Mouse (Mus musculus) heart, embryonic 13.5 days (tissue): ENCODE results near the gene Hmgb1. TPM values are rescaled to one million over a fixed set of nuclear protein-coding genes. Genes with fewer than 3 reads are reported as not detected.

Experiments used
- ATAC-seq: fragments of 200-750 bp; cut with Nextera tagmentation; 2 replicates; pipeline ENCODE4 v1.8.0; 2017; ENCODE audit warnings: moderate TSS enrichment; ENCODE audit not compliant: insufficient number of reproducible peaks, low FRiP score, low TSS enrichment; ENCODE audit errors: extremely low read depth
- H3K27ac ChIP-seq: fragments of 300-500 bp; sonication (generic); replicated peaks from 2 replicates; pipeline ENCODE4 v1.5.1; 2015; ENCODE audit warnings: moderate library complexity, mild to moderate bottlenecking, inconsistent platforms
- H3K27me3 ChIP-seq: fragments of 300-500 bp; sonication (generic); replicated peaks from 2 replicates; pipeline ENCODE4 v1.6.1; 2015; ENCODE audit warnings: mild to moderate bottlenecking, inconsistent platforms
- H3K36me3 ChIP-seq: fragments of 300-500 bp; sonication (generic); 2 replicates; pipeline ENCODE4 v1.6.1; 2015; ENCODE audit warnings: mild to moderate bottlenecking, inconsistent platforms
- H3K4me1 ChIP-seq: fragments of 300-500 bp; sonication (generic); 2 replicates; pipeline ENCODE4 v1.6.1; 2015; ENCODE audit warnings: inconsistent platforms
- H3K4me2 ChIP-seq: fragments of 300-500 bp; sonication (generic); 2 replicates; pipeline ENCODE4 v1.6.1; 2015; ENCODE audit warnings: inconsistent platforms, mild to moderate bottlenecking, moderate library complexity
- H3K4me3 ChIP-seq: fragments of 300-500 bp; sonication (generic); 2 replicates; pipeline ENCODE4 v1.5.1; 2015; ENCODE audit warnings: moderate library complexity, mild to moderate bottlenecking, inconsistent platforms
- H3K9ac ChIP-seq: fragments of 300-500 bp; sonication (generic); 2 replicates; pipeline ENCODE4 v1.6.1; 2015; ENCODE audit warnings: inconsistent platforms, mild to moderate bottlenecking, moderate library complexity
- H3K9me3 ChIP-seq: fragments of 300-500 bp; sonication (generic); 2 replicates; pipeline ENCODE4 v1.6.1; 2016; ENCODE audit warnings: inconsistent platforms
- WGBS: fragments of 180-500 bp; shearing (Covaris S2); methylation state at CpG from one replicate; pipeline ENCODE4 v1.1.7; 2015; ENCODE audit warnings: mixed read lengths; 5-methylcytosine and 5-hydroxymethylcytosine counted together
- polyA plus RNA-seq: library from polyadenylated mRNA; unstranded; fragments of >200 nt; fragmentation: Nextera tagmentation; extraction: Ambion mirVana; gene quantifications from 2 replicates; pipeline ENCODE4 v1.2.1, GENCODE M21; 2015

Hmgb1 gene
- polyA plus RNA-seq, 1 experiment from 2014 or later = 675 TPM

DNA sequence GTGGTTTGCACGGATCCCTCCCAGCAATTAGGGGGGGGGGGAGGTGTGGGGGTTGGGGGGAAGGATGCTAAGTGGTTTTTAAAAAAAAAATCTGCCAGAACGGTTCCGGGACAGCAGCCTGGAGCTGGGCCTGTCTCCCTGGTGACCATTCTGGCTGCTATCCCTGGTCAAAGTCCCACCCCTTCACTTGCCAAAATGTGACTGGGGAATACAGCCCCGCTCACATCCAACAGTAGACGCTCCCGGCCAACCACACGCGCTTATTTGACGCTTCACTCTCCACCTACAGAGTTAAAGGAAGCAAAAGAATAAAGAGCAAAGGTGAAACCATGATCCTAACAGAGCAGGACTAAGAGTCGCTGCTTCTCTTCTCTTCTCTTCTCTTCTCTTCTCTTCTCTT is 146.6 kb downstream of the Hmgb1 start:
- no peak for ATAC-seq
- H3K9ac ChIP-seq = no peak overlapping the region
- 28% methylated on average over 10 of the region's 10 CpGs for WGBS

DNA sequence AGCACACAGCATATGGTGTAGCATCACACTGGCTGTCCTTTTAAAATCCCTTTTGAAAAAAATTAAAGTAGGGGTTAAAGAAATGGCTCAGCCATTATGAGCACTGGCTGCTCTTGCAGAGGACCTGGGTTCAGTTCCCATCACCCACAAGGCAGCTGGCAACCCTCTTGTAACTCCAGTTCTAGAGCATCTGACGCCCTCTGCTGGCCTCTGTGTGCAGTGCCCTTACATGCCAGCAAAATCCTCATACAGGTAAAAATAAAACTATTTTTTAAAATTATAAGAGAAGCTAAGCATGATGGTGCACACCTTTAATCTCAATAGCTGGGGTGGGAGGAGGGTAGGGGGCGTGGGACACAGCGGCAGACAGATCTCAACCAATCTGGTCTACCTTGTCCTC is 147.4 kb downstream of the Hmgb1 start:
- no peak overlapping the region for H3K9ac ChIP-seq
- peaks cover 4% of the 10 kb centered on the region for H3K4me1 ChIP-seq
- no peak overlapping the region for H3K4me3 ChIP-seq
- ATAC-seq = no peak
- no peak overlapping the region for H3K27ac ChIP-seq
- no peaks in the 10 kb centered on the region for H3K27me3 ChIP-seq
- WGBS = 89% methylated on average over 3 of the region's 3 CpGs
- no peak overlapping the region for H3K4me2 ChIP-seq
- H3K36me3 ChIP-seq = 0 out of 2 replicates have a peak, but pooled peaks cover 4% of the 10 kb centered on the region
- H3K9me3 ChIP-seq = peaks cover 15% of the 10 kb centered on the region

More for the DNA sequence above, 146.6 kb downstream of the Hmgb1 start:
- Histone ChIP-seq H3K4me3 (no peak overlapping the region), H3K4me2 (no peak overlapping the region), H3K4me1 (no peaks in the 10 kb centered on the region), H3K36me3 (0 out of 2 replicates have a peak, but pooled peaks cover 4% of the 10 kb centered on the region), H3K27me3 (no peaks in the 10 kb centered on the region), H3K9me3 (peaks cover 15% of the 10 kb centered on the region), H3K27ac (no peak overlapping the region)

DNA sequence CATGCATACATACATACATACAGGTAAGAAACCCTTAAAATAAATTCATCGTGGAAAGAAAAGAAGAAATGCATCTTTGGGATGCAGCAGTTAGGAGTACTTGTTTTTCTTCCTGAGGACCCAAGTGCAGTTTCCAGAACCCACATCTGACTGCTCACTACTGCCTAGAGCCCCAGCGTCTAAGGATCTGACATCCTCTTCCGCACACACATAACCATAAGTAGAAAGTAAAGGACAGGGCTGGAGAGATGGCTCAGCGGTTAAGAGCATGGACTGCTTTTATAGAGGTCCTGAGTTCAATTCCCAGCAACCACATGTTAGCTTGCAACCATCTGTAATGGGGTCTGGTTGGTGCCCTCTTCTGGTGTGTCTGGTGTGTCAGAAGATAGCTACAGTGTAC is 151.9 kb downstream of the Hmgb1 start:
- 84% methylated on average over 4 of the region's 4 CpGs for WGBS
- Histone ChIP-seq H3K4me2 (no peak overlapping the region), H3K9ac (no peak overlapping the region), H3K36me3 (no peaks in the 10 kb centered on the region), H3K27ac (no peak overlapping the region), H3K27me3 (no peaks in the 10 kb centered on the region), H3K9me3 (peaks cover 6% of the 10 kb centered on the region), H3K4me1 (peaks cover 33% of the 10 kb centered on the region), H3K4me3 (no peak overlapping the region)
- ATAC-seq = no peak

DNA sequence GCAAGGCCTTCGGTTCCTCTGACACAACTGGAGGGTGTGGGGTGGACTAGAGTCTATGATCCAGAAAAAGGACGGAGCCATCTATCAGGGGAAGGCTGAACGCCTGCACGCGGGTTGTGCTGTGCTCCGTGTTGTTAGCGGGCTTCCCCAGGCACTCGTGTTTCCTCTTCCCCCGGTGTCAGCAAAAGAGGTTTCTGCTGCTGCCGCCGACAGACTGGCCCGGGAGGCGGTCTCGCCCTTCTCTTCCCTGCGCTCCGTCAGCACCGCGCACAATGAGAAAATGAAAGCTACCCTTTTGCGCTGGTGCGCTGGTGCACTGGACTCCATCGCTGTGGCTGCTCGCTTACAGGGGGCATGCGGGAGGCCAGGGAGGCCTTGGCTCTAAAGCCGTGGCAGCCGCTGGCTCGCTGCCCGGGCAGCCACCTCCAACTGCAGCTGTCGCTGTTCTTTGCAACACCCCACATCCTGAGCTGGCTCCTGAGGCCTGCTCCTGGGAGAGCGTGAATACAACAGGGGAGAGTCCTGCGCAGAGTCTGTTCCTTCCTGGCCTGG is 153.0 kb downstream of the Hmgb1 start:
- peak overlapping the region; percentile 83 for H3K9ac ChIP-seq
- peaks cover 33% of the 10 kb centered on the region for H3K4me1 ChIP-seq
- no peaks in the 10 kb centered on the region for H3K36me3 ChIP-seq
- ATAC-seq = peak; percentile 59; the same call in 1 of the 2 replicates
- H3K27ac ChIP-seq = peak overlapping the region; percentile 97
- H3K4me2 ChIP-seq = peak overlapping the region; percentile 73
- peaks cover 4% of the 10 kb centered on the region; the same call in 1 of the 2 replicates for H3K9me3 ChIP-seq
- WGBS = 2% methylated on average over 30 of the region's 30 CpGs
- no peaks in the 10 kb centered on the region for H3K27me3 ChIP-seq
- H3K4me3 ChIP-seq = peak overlapping the region; percentile 56

DNA sequence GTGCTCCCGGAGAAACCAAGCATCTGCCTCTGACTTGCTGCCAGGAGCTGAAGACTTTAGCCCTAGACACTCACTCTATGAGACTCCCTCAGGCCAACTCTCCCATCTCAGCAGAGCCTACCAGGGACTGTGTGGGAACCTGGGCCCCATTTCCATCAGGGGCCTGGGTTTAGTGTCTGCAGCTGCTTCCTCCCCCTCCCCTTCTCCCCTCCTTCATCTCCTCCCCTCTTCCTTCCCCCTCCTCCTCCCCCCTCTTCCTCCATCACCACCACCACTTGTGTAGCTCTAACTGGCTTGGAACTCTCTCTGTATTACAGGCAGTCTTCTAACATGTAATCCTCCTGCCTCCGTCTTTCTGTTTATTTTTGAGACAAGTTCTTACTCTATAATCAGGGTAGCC is 154.2 kb downstream of the Hmgb1 start:
- Histone ChIP-seq H3K9me3 (peaks cover 4% of the 10 kb centered on the region; the same call in 1 of the 2 replicates), H3K27ac (peak overlapping the region; percentile 53; the same call in 1 of the 2 replicates), H3K27me3 (no peaks in the 10 kb centered on the region), H3K4me3 (no peak overlapping the region), H3K9ac (no peak overlapping the region), H3K4me1 (peaks cover 33% of the 10 kb centered on the region), H3K36me3 (no peaks in the 10 kb centered on the region), H3K4me2 (no peak overlapping the region)
- 60% methylated on average over 2 of the region's 2 CpGs for WGBS
- ATAC-seq = no peak

DNA sequence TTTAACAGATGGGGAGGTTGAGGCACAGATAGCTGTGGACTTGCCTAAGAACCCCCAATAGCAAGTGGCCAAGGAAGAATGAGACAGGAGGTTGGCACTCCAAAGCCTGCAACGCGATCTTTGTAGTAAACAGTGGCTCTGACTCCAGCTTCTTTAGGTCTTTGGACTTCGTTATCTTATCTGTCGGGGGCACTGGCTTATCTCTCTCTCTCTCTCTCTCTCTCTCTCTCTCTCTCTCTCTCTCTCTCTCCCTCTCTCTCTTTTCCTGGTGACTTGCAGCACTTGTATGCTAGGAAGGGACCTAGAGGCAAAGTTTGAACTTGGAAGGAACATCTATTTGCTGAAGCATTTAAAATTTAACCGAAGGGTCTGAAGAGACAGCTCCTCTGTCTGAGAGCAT is 155.9 kb downstream of the Hmgb1 start:
- WGBS = 23% methylated on average over 5 of the region's 5 CpGs
- no peak overlapping the region; the same call in 1 of the 2 replicates for H3K27ac ChIP-seq

DNA sequence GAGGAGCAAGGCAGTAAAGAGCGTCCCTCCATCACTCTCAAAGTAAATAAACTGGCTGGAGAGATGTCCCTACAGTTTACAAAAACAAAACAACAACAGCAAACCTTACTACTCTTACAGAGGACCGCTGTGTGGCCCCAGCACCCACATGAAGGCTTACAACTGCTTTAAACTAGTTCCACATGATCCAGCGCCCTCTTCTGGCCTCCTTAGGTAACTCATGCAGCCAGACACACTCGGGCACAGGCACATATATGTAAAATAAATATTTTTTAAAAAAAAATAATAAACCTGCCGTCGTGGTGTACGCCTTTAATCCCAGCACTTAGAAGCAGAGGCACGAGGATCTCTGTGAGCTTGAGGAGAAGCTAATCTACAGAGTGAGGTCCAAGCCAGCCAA is 156.9 kb downstream of the Hmgb1 start:
- no peak overlapping the region for H3K4me2 ChIP-seq
- H3K4me3 ChIP-seq = no peak overlapping the region
- H3K9me3 ChIP-seq = peaks cover 4% of the 10 kb centered on the region; the same call in 1 of the 2 replicates
- no peak for ATAC-seq
- H3K27ac ChIP-seq = no peak overlapping the region
- H3K9ac ChIP-seq = no peak overlapping the region
- H3K27me3 ChIP-seq = no peaks in the 10 kb centered on the region
- WGBS = 77% methylated on average over 8 of the region's 8 CpGs
- no peaks in the 10 kb centered on the region for H3K36me3 ChIP-seq
- peaks cover 33% of the 10 kb centered on the region for H3K4me1 ChIP-seq

More for the DNA sequence above, 155.9 kb downstream of the Hmgb1 start:
- no peak overlapping the region for H3K4me2 ChIP-seq
- H3K9me3 ChIP-seq = peaks cover 4% of the 10 kb centered on the region; the same call in 1 of the 2 replicates
- no peak overlapping the region for H3K4me3 ChIP-seq
- H3K4me1 ChIP-seq = peaks cover 33% of the 10 kb centered on the region
- no peaks in the 10 kb centered on the region for H3K27me3 ChIP-seq
- H3K36me3 ChIP-seq = no peaks in the 10 kb centered on the region
- ATAC-seq = no peak
- no peak overlapping the region for H3K9ac ChIP-seq

DNA sequence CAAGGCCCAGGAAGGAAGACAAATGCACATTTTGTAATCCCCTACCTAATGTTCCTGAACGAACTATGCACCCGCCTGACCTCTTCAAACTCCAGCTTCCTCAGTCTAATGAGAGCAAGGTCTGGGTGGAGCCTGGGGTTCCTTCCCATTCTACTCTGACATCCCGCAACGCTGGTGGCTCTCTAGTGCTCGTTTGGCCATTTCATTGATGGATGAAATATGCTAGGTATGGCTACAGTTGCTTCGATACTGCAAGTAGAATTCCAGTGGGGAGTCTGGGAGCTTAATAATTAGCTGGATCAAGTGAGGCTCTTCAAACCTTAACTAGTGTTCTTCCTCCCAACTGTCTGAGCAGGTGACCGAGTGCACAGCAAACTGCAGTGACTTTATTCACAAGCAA is 163.2 kb downstream of the Hmgb1 start:
- Histone ChIP-seq H3K4me1 (peaks cover 25% of the 10 kb centered on the region), H3K9me3 (no peaks in the 10 kb centered on the region), H3K4me3 (0 out of 2 replicates have a peak overlapping the region, but pooled peaks have one; percentile 14), H3K36me3 (no peaks in the 10 kb centered on the region), H3K27ac (no peak overlapping the region), H3K4me2 (peak overlapping the region; percentile 59), H3K9ac (no peak overlapping the region), H3K27me3 (peaks cover 5% of the 10 kb centered on the region; the same call in 1 of the 2 replicates)
- 51% methylated on average over 7 of the region's 7 CpGs for WGBS
- ATAC-seq = no peak

DNA sequence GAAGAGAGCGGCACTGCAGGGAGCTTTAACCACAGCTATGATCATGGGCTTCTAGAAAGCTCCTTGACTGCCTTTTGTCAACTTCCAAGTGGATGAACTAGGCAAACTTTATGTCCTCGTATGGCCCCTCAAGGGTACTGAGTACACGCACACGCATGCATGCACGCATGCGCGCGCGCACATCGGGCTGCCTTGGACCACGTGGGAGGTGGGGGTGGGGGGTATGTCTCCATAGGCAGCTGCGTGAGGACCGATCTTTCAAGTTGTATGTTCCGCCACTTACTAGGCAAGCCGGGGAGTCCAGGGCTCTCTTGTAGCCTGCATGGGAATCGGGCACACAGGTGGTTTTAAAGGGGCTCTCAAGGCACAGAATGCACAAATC is 163.6 kb downstream of the Hmgb1 start:
- H3K9ac ChIP-seq = peak overlapping the region; percentile 38
- peaks cover 5% of the 10 kb centered on the region; the same call in 1 of the 2 replicates for H3K27me3 ChIP-seq
- H3K36me3 ChIP-seq = no peaks in the 10 kb centered on the region
- no peaks in the 10 kb centered on the region for H3K9me3 ChIP-seq
- H3K4me2 ChIP-seq = peak overlapping the region; percentile 59
- no peak overlapping the region for H3K27ac ChIP-seq
- no peak for ATAC-seq
- WGBS = 61% methylated on average over 16 of the region's 16 CpGs
- H3K4me3 ChIP-seq = peak overlapping the region; percentile 14
- peaks cover 29% of the 10 kb centered on the region for H3K4me1 ChIP-seq

DNA sequence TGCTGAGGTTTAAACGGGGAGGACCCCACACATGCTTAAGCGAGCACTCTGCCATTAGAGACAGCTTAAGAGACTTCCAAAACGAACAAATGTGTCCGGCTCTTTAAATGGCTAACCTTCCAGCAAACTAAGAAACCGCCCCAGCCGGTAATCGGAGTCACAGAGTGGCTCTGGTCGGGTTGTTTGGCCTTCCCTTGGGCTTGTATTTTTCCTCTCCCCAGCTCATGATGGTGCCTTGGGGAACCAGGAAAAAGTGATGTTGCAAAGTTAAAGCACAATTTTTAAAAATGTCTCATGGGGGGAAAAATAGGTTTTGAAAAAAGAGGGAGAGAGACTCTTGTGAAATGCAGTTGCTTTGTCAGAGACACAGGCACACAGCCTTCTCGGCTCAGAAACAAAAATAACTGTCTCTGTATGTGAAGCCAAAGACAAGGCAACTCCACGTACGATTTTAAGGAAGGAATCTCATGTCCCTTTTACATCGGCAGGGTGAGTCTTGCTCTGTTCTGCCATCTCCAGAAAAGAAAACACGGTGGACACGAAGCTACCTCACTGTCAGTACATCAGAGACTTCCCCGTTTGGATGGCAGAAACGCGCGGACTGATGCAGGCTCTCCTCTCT is 164.1 kb downstream of the Hmgb1 start:
- Histone ChIP-seq H3K27me3 (peaks cover 5% of the 10 kb centered on the region; the same call in 1 of the 2 replicates), H3K36me3 (no peaks in the 10 kb centered on the region), H3K9me3 (no peaks in the 10 kb centered on the region), H3K4me3 (peak overlapping the region; percentile 14), H3K4me1 (peaks cover 33% of the 10 kb centered on the region), H3K9ac (peak overlapping the region; percentile 38), H3K4me2 (peak overlapping the region; percentile 59), H3K27ac (no peak overlapping the region)
- ATAC-seq = no peak
- WGBS = 42% methylated on average over 18 of the region's 18 CpGs

DNA sequence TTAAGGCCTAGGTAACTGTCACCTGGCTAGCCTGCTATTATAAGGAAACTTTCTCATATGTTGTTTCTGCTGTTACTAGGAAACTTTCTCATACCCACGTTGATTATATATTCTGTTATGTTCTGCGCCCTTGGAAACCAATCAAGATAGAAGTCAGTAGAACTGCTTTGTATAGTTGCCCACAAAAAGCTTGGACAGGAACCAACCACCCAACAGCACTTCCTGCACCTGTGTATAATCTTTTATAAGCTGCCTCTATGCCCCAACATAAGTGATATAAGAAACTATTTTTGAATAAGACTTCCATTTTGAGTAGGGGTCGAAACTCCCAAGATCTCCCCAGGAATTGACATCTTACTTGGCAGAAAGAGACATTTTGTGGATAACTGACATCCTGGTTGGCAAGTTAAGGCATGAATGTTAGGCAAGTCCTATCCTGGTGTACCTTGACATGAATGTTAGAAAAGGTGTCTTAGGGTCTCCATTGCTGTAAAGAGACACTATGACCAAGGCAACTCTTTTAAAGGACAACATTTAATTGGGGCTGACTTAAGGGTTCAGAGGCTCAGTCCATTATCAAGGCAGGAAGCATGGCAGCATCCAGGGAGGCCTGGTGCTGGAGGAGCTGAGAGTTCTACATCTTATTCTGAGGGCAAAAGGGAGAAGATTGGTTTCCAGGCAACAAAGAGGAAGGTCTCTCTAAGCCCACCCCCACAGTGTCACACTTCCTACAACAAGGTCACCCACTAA is 166.4 kb downstream of the Hmgb1 start:
- H3K9ac ChIP-seq = no peak overlapping the region
- 71% methylated on average over 3 of the region's 3 CpGs for WGBS
- H3K27me3 ChIP-seq = peaks cover 5% of the 10 kb centered on the region; the same call in 1 of the 2 replicates
- peaks cover 43% of the 10 kb centered on the region for H3K4me1 ChIP-seq
- ATAC-seq = no peak
- no peak overlapping the region for H3K4me3 ChIP-seq
- no peaks in the 10 kb centered on the region for H3K36me3 ChIP-seq
- H3K27ac ChIP-seq = no peak overlapping the region
- no peak overlapping the region for H3K4me2 ChIP-seq
- H3K9me3 ChIP-seq = peaks cover 1% of the 10 kb centered on the region; the same call in 1 of the 2 replicates
